In genomic region chr2:30784078-30784994, GRCm38 (mm10) we compare ENCODE assay signal across 7 mouse cellular contexts. TPM values are rescaled to one million over a fixed set of nuclear protein-coding genes. Genes with fewer than 3 reads are reported as not detected.
DNase-seq lines count a peak whose midpoint lies in the region; ATAC-seq and TF ChIP-seq lines count a peak whose summit lies in the region.

No protein-coding gene starts in this region.

- H3K9me3 ChIP-seq in heart, embryonic 10.5 days: no peaks in the 10 kb centered on the region
- no peaks in the 10 kb centered on the region for H3K9me3 ChIP-seq in kidney, embryonic 16.5 days (ENCODE audit: low read length)

- H3K4me3 ChIP-seq in heart, embryonic 10.5 days: peak overlapping the region; percentile 57
- peak overlapping the region; percentile 40 for H3K4me3 ChIP-seq in kidney, embryonic 16.5 days (ENCODE audit: low read length)

- peak; percentile 83 for ATAC-seq in kidney, embryonic 16.5 days (ENCODE audit: low FRiP score, low TSS enrichment)

- peaks cover 61% of the 10 kb centered on the region for H3K4me1 ChIP-seq in heart, embryonic 10.5 days
- peaks cover 45% of the 10 kb centered on the region for H3K4me1 ChIP-seq in kidney, embryonic 16.5 days (ENCODE audit: insufficient read depth, low read length)

- no peak for TF ChIP-seq POLR2A in brain, embryonic 14.5 days (IDR thresholded peaks at IDR 0.05; ENCODE audit: borderline replicate concordance, extremely low read depth, insufficient read depth, insufficient read length, poor library complexity, severe bottlenecking)

- H3K9ac ChIP-seq in kidney, embryonic 16.5 days (replicated peaks; ENCODE audit: low read length): peak overlapping the region; percentile 71

- peak overlapping the region; percentile 60 for H3K4me2 ChIP-seq in kidney, embryonic 16.5 days (replicated peaks; ENCODE audit: low read depth, low read length)

- no peaks in the 10 kb centered on the region for H3K36me3 ChIP-seq in heart, embryonic 10.5 days
- no peaks in the 10 kb centered on the region for H3K36me3 ChIP-seq in kidney, embryonic 16.5 days (ENCODE audit: insufficient read depth, low read length)

- TF ChIP-seq CTCF in brain, embryonic 14.5 days (IDR thresholded peaks at IDR 0.05; ENCODE audit: borderline replicate concordance, extremely low read depth, insufficient read depth, insufficient read length): peak; percentile 23; the same call in 1 of the 2 replicates

- no peaks in the 10 kb centered on the region for H3K27me3 ChIP-seq in heart, embryonic 10.5 days (ENCODE audit: insufficient read depth, poor library complexity, severe bottlenecking)
- H3K27me3 ChIP-seq in kidney, embryonic 16.5 days (ENCODE audit: insufficient read depth, low read length): no peaks in the 10 kb centered on the region

- WGBS in heart, embryonic 10.5 days: 5% methylated on average over 39 of the region's 40 CpGs
- WGBS in kidney, embryonic 16.5 days: 5% methylated on average over 39 of the region's 40 CpGs

- peak; percentile 50 for DNase-seq in R1 (ENCODE audit: low read depth, low spot score)
- peak; percentile 53 for DNase-seq in brain, embryonic 14.5 days (ENCODE audit: low read depth)
- DNase-seq in heart, embryonic 10.5 days (ENCODE audit: low spot score): peak; percentile 91
- DNase-seq in lung, postnatal 25 days (ENCODE audit: low spot score): peak; percentile 44
- peak; percentile 77 for DNase-seq in testis, postnatal 10 days (ENCODE audit: low spot score)
- no peak for DNase-seq in cerebellum, adult 11 months

- peak overlapping the region; percentile 94 for H3K27ac ChIP-seq in heart, embryonic 10.5 days
- H3K27ac ChIP-seq in kidney, embryonic 16.5 days (ENCODE audit: low read length): peak overlapping the region; percentile 95

RNA-seq across cellular contexts. Expression of gene 1700001O22Rik, which starts 19.1 kb away (rescaled TPM):
- 1.9 and 3.2 TPM in 2 replicates for polyA plus RNA-seq in brain, embryonic 14.5 days (2012; rRNA removed)
- 1.3 and 1.8 TPM in 2 replicates for polyA plus RNA-seq in heart, embryonic 10.5 days (2016; fragmentation: Nextera tagmentation; extraction: Ambion mirVana)
- 5.1 and 5.2 TPM in 2 replicates for polyA plus RNA-seq in kidney, embryonic 16.5 days (2015; fragmentation: Nextera tagmentation; extraction: Ambion mirVana)

RNA-seq across cellular contexts. Expression of gene Ntmt1, which starts 23.3 kb away (rescaled TPM):
- 72.3 and 98.7 TPM in 2 replicates for polyA plus RNA-seq in brain, embryonic 14.5 days (2012; rRNA removed)
- polyA plus RNA-seq in heart, embryonic 10.5 days (2016; fragmentation: Nextera tagmentation; extraction: Ambion mirVana): 102 and 116 TPM in 2 replicates
- polyA plus RNA-seq in kidney, embryonic 16.5 days (2015; fragmentation: Nextera tagmentation; extraction: Ambion mirVana): 92.9 and 94.9 TPM in 2 replicates

RNA-seq across cellular contexts. Expression of gene Asb6, which starts 45.8 kb away (rescaled TPM):
- 51.0 and 51.5 TPM in 2 replicates for polyA plus RNA-seq in brain, embryonic 14.5 days (2012; rRNA removed)
- polyA plus RNA-seq in heart, embryonic 10.5 days (2016; fragmentation: Nextera tagmentation; extraction: Ambion mirVana): 31.3 and 40.1 TPM in 2 replicates
- 39.0 and 42.7 TPM in 2 replicates for polyA plus RNA-seq in kidney, embryonic 16.5 days (2015; fragmentation: Nextera tagmentation; extraction: Ambion mirVana)

RNA-seq across cellular contexts. Expression of gene Prrx2, which starts 50.4 kb away (rescaled TPM):
- polyA plus RNA-seq in brain, embryonic 14.5 days (2012; rRNA removed): 10.8 and 13.6 TPM in 2 replicates
- 49.1 and 73.9 TPM in 2 replicates for polyA plus RNA-seq in heart, embryonic 10.5 days (2016; fragmentation: Nextera tagmentation; extraction: Ambion mirVana)
- polyA plus RNA-seq in kidney, embryonic 16.5 days (2015; fragmentation: Nextera tagmentation; extraction: Ambion mirVana): 7.7 and 8.0 TPM in 2 replicates
